Mouse (Mus musculus) limb, embryonic 13.5 days (tissue): ENCODE data around the gene Gm17490. TPM values are rescaled to one million over a fixed set of nuclear protein-coding genes. Genes with fewer than 3 reads are reported as not detected.

ENCODE experiments used
- ATAC-seq: fragments of 200-750 bp; cut with Nextera tagmentation; 2 replicates; pipeline ENCODE4 v1.8.0; 2017; ENCODE audit warnings: low read depth, moderate number of reproducible peaks, moderate TSS enrichment; ENCODE audit not compliant: low FRiP score
- H3K27ac ChIP-seq: fragments of 300-500 bp; sonication (generic); 2 replicates; pipeline ENCODE4 v1.5.1; 2015; ENCODE audit warnings: inconsistent platforms, mild to moderate bottlenecking, moderate library complexity
- H3K27me3 ChIP-seq: fragments of 300-500 bp; sonication (generic); 2 replicates; pipeline ENCODE4 v1.6.1; 2015; ENCODE audit warnings: mild to moderate bottlenecking, inconsistent platforms
- H3K36me3 ChIP-seq: fragments of 300-500 bp; sonication (generic); 2 replicates; pipeline ENCODE4 v1.6.1; 2015; ENCODE audit warnings: inconsistent platforms, mild to moderate bottlenecking, moderate library complexity
- H3K4me1 ChIP-seq: fragments of 300-500 bp; sonication (generic); 2 replicates; pipeline ENCODE4 v1.6.1; 2015; ENCODE audit warnings: inconsistent platforms
- H3K4me2 ChIP-seq: fragments of 300-500 bp; sonication (generic); replicated peaks from 2 replicates; pipeline ENCODE4 v1.6.1; 2015; ENCODE audit warnings: inconsistent platforms, mild to moderate bottlenecking, moderate library complexity
- H3K4me3 ChIP-seq: fragments of 300-500 bp; sonication (generic); 2 replicates; pipeline ENCODE4 v1.5.1; 2015; ENCODE audit warnings: moderate library complexity, mild to moderate bottlenecking, inconsistent platforms
- H3K9ac ChIP-seq: fragments of 300-500 bp; sonication (generic); 2 replicates; pipeline ENCODE4 v1.6.1; 2015; ENCODE audit warnings: mild to moderate bottlenecking, inconsistent platforms
- H3K9me3 ChIP-seq: fragments of 300-500 bp; sonication (generic); 2 replicates; pipeline ENCODE4 v1.6.1; 2016; ENCODE audit warnings: inconsistent platforms
- WGBS: fragments of 180-500 bp; shearing (Covaris S2); methylation state at CpG from one replicate; pipeline ENCODE4 v1.1.7; 2015; 5-methylcytosine and 5-hydroxymethylcytosine counted together
- polyA plus RNA-seq: library from polyadenylated mRNA; unstranded; fragments of >200 nt; fragmentation: Nextera tagmentation; extraction: Ambion mirVana; gene quantifications from 2 replicates; pipeline ENCODE4 v1.2.1, GENCODE M21; 2015

Gene Gm17490
- polyA plus RNA-seq, 1 experiment from 2014 or later = not detected

DNA sequence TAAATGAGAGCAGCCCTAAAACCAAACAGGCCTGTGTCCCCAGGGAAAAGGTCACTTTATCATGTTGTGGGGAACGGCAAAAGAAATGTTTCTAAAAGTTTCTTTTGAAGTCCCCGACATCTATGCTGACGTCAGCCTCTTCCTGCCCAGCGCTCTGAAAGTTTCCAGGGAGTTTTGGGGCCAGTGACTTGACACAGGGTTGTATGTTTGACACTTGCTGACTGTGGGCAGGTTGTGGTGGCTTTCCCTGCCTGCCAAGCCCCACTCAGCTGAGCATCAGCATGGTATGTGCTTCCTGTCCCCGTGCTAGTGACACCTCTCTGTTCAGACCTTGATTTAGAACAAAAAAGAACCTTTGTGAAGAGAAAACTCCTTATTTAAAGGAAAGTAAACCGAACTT lies 27.3 kb upstream of the Gm17490 start:
- Histone ChIP-seq H3K9me3 (no peaks in the 10 kb centered on the region), H3K36me3 (no peaks in the 10 kb centered on the region), H3K27ac (no peak overlapping the region), H3K27me3 (no peaks in the 10 kb centered on the region), H3K4me3 (no peak overlapping the region), H3K9ac (no peak overlapping the region), H3K4me2 (no peak overlapping the region), H3K4me1 (no peaks in the 10 kb centered on the region)
- ATAC-seq = no peak
- WGBS = 50% methylated on average over 6 of the region's 6 CpGs

DNA sequence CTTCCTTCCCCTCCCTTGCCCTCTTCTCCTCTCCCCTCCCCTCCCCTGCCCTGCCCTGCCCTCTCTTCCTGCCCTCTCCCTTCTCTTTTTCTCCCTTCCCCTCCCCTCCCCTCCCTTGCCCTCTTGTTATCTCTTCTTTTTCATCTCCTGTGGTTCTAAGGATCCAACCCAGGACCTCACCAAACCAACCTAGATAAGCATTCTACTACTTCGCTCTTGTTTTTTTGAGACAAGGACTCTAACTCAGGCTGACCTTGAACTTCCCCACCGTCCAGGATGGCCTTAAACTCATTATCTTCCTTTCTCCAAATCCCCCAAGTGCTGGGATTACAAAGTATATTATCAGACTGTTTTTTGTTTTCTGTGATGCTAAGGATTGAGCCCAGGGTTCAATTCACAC lies 26.7 kb upstream of the Gm17490 start:
- Histone ChIP-seq H3K9me3 (no peaks in the 10 kb centered on the region), H3K4me3 (no peak overlapping the region), H3K27me3 (no peaks in the 10 kb centered on the region), H3K27ac (no peak overlapping the region), H3K9ac (no peak overlapping the region), H3K36me3 (no peaks in the 10 kb centered on the region), H3K4me2 (no peak overlapping the region), H3K4me1 (no peaks in the 10 kb centered on the region)
- no peak for ATAC-seq
- WGBS = 78% methylated on average over 2 of the region's 2 CpGs

DNA sequence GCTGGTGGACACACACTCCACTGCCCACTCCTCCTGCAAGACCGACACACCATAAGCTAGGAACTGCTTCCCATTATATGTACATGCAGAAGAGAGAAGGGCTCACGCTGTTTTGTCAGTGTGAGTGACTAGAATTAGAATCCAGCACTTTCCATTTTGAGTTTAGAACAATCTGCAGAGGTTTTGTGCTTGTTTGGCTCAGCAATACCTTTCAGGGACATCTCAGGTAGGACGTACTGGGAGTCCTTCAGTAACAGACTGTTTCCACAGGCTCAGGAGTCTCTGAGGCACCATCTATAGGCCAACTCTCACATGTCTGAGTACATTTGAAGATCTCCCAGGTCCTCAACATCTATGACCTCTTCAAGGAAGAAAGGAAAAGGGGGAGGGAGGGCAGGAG lies 26.1 kb upstream of the Gm17490 start:
- Histone ChIP-seq H3K9me3 (no peaks in the 10 kb centered on the region), H3K4me3 (no peak overlapping the region), H3K27me3 (no peaks in the 10 kb centered on the region), H3K9ac (no peak overlapping the region), H3K27ac (no peak overlapping the region), H3K4me1 (no peaks in the 10 kb centered on the region), H3K36me3 (no peaks in the 10 kb centered on the region), H3K4me2 (no peak overlapping the region)
- 80% methylated on average over 3 of the region's 3 CpGs for WGBS
- ATAC-seq = no peak

DNA sequence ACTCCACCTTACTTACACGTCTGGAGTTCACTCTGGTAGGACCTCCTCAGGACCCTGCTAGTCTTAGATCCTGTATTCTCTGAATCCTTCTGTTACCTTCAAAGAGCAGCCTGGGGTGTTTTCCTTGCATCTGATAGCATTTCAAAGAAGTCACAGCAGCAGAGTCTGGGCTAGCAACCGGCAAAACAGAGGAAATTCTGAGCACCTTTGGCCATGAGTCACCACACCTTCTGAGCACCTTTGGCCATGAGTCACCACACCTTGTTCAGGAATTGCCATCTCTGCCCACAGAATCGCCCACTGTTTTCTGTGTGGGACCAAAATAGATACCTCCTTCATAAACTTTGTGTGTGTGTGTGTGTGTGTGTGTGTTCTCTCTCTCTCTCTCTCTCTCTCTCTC lies 25.4 kb upstream of the Gm17490 start:
- Histone ChIP-seq H3K4me3 (no peak overlapping the region), H3K27ac (no peak overlapping the region), H3K9me3 (no peaks in the 10 kb centered on the region), H3K4me2 (no peak overlapping the region), H3K4me1 (no peaks in the 10 kb centered on the region), H3K27me3 (no peaks in the 10 kb centered on the region), H3K9ac (no peak overlapping the region), H3K36me3 (no peaks in the 10 kb centered on the region)
- no peak for ATAC-seq
- 54% methylated on average over 3 of the region's 3 CpGs for WGBS

DNA sequence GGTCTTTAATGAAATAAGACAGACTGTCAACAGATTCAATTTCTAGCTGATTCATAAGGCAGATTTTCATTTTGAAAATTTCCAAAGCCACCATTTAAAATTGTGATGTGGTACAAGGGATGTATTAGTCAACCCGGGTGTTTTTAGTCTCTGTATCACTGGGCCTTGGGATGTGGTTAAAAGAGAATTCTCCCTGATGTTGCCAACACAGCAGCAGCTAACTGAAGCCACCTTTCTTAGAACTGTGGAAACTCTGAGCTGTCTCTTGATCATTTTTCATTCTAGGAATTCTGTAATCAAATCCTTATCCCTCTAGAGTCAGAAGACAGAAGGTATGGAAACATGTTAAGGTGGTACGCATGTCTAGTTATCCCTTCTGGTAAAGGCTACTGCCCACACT lies 19.2 kb upstream of the Gm17490 start:
- no peak overlapping the region for H3K4me3 ChIP-seq
- no peak overlapping the region for H3K4me2 ChIP-seq
- H3K4me1 ChIP-seq = no peaks in the 10 kb centered on the region
- ATAC-seq = no peak
- no peaks in the 10 kb centered on the region for H3K36me3 ChIP-seq
- 79% methylated on average over 2 of the region's 2 CpGs for WGBS
- H3K9me3 ChIP-seq = no peaks in the 10 kb centered on the region
- H3K27me3 ChIP-seq = no peaks in the 10 kb centered on the region
- no peak overlapping the region for H3K27ac ChIP-seq
- H3K9ac ChIP-seq = no peak overlapping the region

DNA sequence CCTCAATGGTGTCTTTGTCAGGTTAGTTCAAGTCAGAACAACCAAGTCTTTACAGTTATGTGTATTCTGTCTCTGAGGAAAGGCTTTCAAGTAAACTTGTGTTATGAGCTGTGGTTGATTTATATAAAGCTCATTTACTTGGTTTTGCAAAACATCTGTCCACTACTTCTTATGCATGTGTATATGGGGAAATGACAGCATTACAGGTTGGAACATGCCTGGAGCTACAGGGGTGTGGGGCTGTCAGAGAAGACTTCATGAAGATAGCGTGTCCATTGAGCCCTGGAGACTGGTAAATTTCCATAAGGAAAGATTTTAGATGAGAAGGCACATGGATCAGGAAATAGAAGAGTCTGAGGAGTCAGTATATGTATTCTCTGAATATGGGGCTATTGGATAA lies 18.0 kb upstream of the Gm17490 start:
- H3K4me2 ChIP-seq = no peak overlapping the region
- H3K9ac ChIP-seq = no peak overlapping the region
- WGBS = 87% methylated on average over 1 of the region's 1 CpGs
- no peak for ATAC-seq
- H3K4me3 ChIP-seq = no peak overlapping the region
- H3K36me3 ChIP-seq = no peaks in the 10 kb centered on the region
- no peaks in the 10 kb centered on the region for H3K9me3 ChIP-seq
- no peak overlapping the region for H3K27ac ChIP-seq
- H3K4me1 ChIP-seq = no peaks in the 10 kb centered on the region
- no peaks in the 10 kb centered on the region for H3K27me3 ChIP-seq

DNA sequence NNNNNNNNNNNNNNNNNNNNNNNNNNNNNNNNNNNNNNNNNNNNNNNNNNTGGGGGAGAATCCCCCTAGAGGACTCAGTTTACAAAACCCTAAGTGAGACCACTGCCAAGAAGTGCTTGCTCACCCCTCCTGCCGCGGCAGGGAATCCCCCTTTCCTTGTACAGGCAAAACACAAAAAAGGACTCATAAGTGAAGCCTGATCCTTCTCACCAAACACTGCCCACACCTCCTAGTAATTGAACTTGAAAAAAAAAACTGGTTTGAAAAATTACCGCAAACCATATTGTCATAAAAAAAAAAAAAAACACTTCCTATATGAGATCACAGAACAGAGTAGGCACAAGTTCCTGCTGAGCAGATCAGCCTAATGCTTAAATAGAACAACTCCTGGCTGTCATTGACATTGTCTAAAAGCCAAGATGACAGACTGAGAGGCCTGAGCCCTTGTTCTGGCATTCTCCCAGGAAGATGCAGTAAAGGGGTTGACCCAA lies 16.4 kb upstream of the Gm17490 start, which contains the start of gene Il2ra:
Gene Il2ra, plus strand, starts transcription at position 357 of the 491 bp plus-strand sequence.
- H3K4me2 ChIP-seq = no peak within 1 kb of the TSS
- no peak within 1 kb of the TSS for H3K9ac ChIP-seq
- WGBS = 79% methylated on average over 3 of the region's 3 CpGs
- no peak within 1 kb of the TSS for H3K4me3 ChIP-seq
- H3K36me3 ChIP-seq = no peaks in the 10 kb centered on the region
- no peaks in the 10 kb centered on the region for H3K9me3 ChIP-seq
- no peak within 1 kb of the TSS for H3K27ac ChIP-seq
- H3K27me3 ChIP-seq = no peaks in the 10 kb centered on the region
- H3K4me1 ChIP-seq = no peaks in the 10 kb centered on the region
- no peak for ATAC-seq

DNA sequence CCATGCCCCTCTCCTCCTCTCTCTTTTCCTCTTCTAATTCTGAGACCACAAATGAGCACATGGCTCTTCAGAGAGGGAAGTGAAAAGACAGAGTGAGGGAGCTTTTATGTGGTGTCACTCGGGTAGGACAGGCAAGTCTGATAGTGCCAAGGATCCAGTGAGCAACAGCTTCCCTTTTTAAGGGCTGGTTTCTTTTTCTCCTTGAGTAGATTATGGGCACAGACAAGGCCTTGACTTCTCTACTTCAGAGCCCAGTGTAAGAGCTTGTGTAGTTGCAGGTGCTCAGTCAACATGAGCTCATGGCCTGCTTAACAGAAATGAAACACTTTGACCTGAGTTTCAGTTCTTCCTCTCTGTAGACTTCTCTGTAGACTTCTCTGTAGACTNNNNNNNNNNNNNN lies 11.1 kb upstream of the Gm17490 start:
- Histone ChIP-seq H3K4me1 (no peaks in the 10 kb centered on the region), H3K4me3 (no peak overlapping the region), H3K4me2 (no peak overlapping the region), H3K27ac (no peak overlapping the region), H3K36me3 (no peaks in the 10 kb centered on the region), H3K27me3 (no peaks in the 10 kb centered on the region), H3K9me3 (no peaks in the 10 kb centered on the region), H3K9ac (no peak overlapping the region)
- ATAC-seq = no peak
- 77% methylated on average over 1 of the region's 1 CpGs for WGBS

DNA sequence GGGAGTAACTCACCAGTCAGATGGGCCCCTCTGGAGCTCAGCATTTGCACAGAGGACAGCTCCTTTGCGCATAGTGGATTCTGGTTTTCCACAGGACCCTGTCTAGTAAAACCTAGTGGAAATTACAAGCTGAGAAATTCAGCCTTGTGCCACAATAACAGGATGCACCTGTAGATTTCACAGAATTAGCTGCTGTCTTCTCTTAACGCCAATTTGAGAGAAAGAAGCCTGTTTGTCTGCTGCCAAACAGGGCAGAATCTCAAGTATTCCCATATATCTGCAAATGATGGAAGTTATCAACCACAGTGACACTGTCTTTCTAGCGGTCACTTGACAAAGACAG lies 10.0 kb upstream of the Gm17490 start:
- no peak overlapping the region for H3K4me3 ChIP-seq
- no peaks in the 10 kb centered on the region for H3K4me1 ChIP-seq
- H3K27me3 ChIP-seq = no peaks in the 10 kb centered on the region
- H3K9me3 ChIP-seq = no peaks in the 10 kb centered on the region
- H3K9ac ChIP-seq = no peak overlapping the region
- ATAC-seq = no peak
- no peak overlapping the region for H3K4me2 ChIP-seq
- H3K36me3 ChIP-seq = no peaks in the 10 kb centered on the region
- H3K27ac ChIP-seq = no peak overlapping the region
- whole genome bisulfite sequencing = 72% methylated on average over 3 of the region's 3 CpGs

DNA sequence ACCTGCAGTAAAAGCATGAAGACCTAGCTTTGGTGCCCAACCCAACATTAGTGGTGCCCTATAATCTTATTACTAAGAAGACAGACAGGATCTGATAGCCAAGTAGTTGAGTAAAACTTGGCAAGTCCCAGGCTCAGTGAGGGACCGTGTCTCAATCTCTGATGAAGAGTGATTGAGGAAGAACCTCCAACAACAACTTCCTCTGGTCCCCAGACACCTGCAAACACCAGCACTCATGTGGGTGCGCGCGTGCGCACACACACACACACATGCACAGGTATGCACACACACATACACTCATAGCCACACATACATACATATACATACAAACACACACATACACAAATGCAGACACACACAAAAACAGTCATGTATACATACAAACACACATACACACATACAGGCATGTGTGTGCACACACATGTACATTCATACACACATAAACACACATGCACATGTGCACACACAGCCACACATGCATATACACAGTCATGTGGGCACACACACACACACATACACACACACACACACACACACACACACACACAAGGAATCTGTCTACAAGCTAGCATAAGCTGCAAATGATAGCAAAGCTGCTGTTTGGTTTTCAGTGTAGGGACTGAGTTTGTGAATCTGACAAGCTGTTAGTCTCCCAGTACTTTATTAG lies 9.5 kb upstream of the Gm17490 start:
- Histone ChIP-seq H3K27ac (no peak overlapping the region), H3K9me3 (no peaks in the 10 kb centered on the region), H3K36me3 (no peaks in the 10 kb centered on the region), H3K9ac (no peak overlapping the region), H3K4me3 (no peak overlapping the region), H3K4me2 (no peak overlapping the region), H3K4me1 (no peaks in the 10 kb centered on the region), H3K27me3 (no peaks in the 10 kb centered on the region)
- no peak for ATAC-seq
- 91% methylated on average over 5 of the region's 5 CpGs for WGBS

DNA sequence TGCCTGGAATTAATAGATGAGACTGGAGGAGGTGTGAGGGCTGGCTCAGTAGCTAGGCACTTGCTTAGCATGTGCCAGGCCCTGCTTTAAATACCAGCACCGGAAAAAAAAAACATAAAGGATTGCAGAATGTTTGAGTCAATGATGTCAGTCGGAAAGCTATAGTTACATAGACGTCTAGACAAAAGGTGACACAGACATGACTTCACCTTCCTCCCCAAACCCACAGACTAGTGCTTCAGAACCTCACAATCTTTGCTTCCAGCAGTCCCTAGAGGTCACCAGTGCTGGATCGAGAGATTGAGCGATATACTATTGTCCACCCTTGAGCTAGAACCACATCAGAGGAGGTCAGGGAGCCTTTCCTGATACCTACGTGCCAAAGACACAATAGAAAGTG lies 9.0 kb upstream of the Gm17490 start:
- no peak for ATAC-seq
- 86% methylated on average over 6 of the region's 6 CpGs for WGBS
- H3K4me2 ChIP-seq = no peak overlapping the region
- H3K9me3 ChIP-seq = no peaks in the 10 kb centered on the region
- no peaks in the 10 kb centered on the region for H3K36me3 ChIP-seq
- H3K27ac ChIP-seq = no peak overlapping the region
- H3K4me1 ChIP-seq = no peaks in the 10 kb centered on the region
- no peak overlapping the region for H3K9ac ChIP-seq
- no peaks in the 10 kb centered on the region for H3K27me3 ChIP-seq
- no peak overlapping the region for H3K4me3 ChIP-seq

DNA sequence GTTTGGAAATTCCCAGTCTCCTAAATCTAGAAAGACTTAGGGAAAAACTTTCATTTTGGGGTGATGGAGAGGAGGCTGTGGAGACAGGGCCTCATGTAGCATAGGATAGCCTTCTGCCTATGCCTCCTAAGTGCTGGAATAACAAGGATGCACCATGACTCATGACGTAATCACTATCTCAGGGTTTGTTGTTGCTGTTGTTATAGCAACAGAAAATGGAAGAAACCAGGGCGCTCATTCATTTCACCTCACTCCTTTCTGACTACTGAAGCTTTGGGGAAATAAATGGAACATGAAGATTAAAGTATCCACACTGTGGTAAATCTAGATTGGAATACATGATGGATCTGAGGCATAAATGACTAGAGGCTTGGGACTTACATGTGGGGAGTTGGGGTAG lies 2.3 kb downstream of the Gm17490 start:
- Histone ChIP-seq H3K9me3 (no peaks in the 10 kb centered on the region), H3K9ac (no peak overlapping the region), H3K27ac (no peak overlapping the region), H3K36me3 (no peaks in the 10 kb centered on the region), H3K4me1 (no peaks in the 10 kb centered on the region), H3K4me3 (no peak overlapping the region), H3K4me2 (no peak overlapping the region), H3K27me3 (no peaks in the 10 kb centered on the region)
- WGBS = 81% methylated on average over 2 of the region's 2 CpGs
- no peak for ATAC-seq

DNA sequence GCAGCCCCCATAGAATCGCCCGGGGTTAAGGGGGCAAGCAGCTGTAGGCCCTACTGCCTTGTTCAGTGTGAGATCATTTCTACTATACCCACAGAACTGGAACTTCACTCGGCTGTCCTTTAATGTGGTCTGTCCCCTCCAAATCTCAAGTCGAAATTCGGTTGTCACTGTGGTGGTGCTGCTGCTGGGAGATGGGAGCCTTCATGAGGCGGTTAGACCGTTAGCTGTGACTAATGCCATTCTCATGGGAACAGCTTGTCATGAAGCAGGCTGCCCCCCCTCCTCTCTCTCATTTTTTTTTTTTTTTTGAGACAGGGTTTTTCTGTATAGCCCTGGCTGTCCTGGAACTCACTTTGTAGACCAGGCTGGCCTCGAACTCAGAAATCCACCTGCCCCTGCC lies 2.9 kb downstream of the Gm17490 start:
- Histone ChIP-seq H3K27ac (no peak overlapping the region), H3K9me3 (no peaks in the 10 kb centered on the region), H3K36me3 (no peaks in the 10 kb centered on the region), H3K27me3 (no peaks in the 10 kb centered on the region), H3K4me3 (no peak overlapping the region), H3K4me2 (no peak overlapping the region), H3K9ac (no peak overlapping the region), H3K4me1 (no peaks in the 10 kb centered on the region)
- ATAC-seq = no peak
- WGBS = 88% methylated on average over 8 of the region's 8 CpGs
